Mouse (Mus musculus): ENCODE results near the gene Tln1. TPM values are rescaled to one million over a fixed set of nuclear protein-coding genes. Genes with fewer than 3 reads are reported as not detected.

The Tln1 gene
- polyA plus RNA-seq, 1 experiment from 2014 or later = 42.1 TPM

DNA sequence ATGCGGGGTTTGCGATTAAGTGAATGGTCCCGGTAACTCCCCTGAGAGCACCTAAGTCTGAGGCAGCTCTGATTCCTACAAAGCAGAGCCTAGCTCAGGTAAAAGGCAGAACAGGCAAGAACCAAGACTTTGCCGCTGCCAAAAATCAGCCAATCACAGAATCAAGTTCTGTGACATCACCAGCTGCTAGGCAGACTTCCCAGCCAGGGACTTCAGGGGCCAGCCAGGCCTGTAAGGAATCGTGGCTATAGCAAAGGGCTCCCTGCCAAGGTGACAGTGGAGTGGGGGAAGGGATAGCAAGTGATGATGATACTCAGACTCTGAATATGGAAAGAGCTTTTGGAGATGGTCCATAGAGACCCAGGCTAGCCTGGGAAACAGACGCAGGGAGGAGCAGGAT is 42.5 kb downstream of the Tln1 start:
- ATAC-seq (ENCODE audit: insufficient read depth, low FRiP score, low TSS enrichment) (peak; percentile 52; the same call in 1 of the 2 replicates), DNase-seq (ENCODE audit: low spot score) (peak; percentile 89)
- Histone ChIP-seq H3K36me3 (ENCODE audit: control insufficient read depth, insufficient read depth, low read length) (no peaks in the 10 kb centered on the region), H3K9ac (ENCODE audit: low read length) (no peak overlapping the region), H3K27me3 (ENCODE audit: control insufficient read depth, insufficient read depth, low read length) (peaks cover 33% of the 10 kb centered on the region), H3K4me3 (ENCODE audit: low read depth, low read length) (peak overlapping the region; percentile 10; the same call in 1 of the 2 replicates), H3K4me1 (ENCODE audit: control insufficient read depth, insufficient read depth, low read length) (no peaks in the 10 kb centered on the region; the same call in 1 of the 2 replicates), H3K9me3 (ENCODE audit: control insufficient read depth, low read length) (no peaks in the 10 kb centered on the region), H3K4me2 (ENCODE audit: low read depth) (peak overlapping the region; percentile 23; the same call in 1 of the 2 replicates), H3K27ac (ENCODE audit: low read depth, low read length) (no peak overlapping the region)
- WGBS = 12% methylated on average over 6 of the region's 6 CpGs

DNA sequence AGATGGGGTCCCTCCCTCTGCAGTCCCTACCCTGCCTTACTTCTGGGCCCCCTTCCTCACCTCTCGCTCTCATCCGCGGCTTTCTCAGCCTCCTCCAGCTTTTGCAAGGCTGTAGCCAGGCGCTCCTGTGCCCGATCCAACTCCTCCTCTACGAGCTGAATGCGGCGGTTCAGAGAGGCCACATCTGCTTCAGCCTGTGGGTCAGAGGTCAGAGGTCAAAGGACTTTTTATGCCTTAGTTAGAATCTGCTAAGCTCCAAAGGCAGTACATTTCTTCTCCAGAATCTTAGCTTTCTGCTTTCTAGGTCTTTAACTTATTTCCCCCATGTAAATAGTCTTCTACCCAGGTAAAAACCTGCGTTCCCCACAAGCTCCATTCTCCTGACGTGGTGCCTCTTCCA is 42.9 kb downstream of the Tln1 start:
- WGBS = 12% methylated on average over 10 of the region's 10 CpGs
- Histone ChIP-seq H3K36me3 (ENCODE audit: control insufficient read depth, insufficient read depth, low read length) (no peaks in the 10 kb centered on the region), H3K4me1 (ENCODE audit: control insufficient read depth, insufficient read depth, low read length) (no peaks in the 10 kb centered on the region; the same call in 1 of the 2 replicates), H3K9me3 (ENCODE audit: control insufficient read depth, low read length) (no peaks in the 10 kb centered on the region), H3K27me3 (ENCODE audit: control insufficient read depth, insufficient read depth, low read length) (peaks cover 29% of the 10 kb centered on the region), H3K4me2 (ENCODE audit: low read depth) (peak overlapping the region; percentile 23; the same call in 1 of the 2 replicates), H3K4me3 (ENCODE audit: low read depth, low read length) (peak overlapping the region; percentile 10; the same call in 1 of the 2 replicates), H3K9ac (ENCODE audit: low read length) (no peak overlapping the region), H3K27ac (ENCODE audit: low read depth, low read length) (no peak overlapping the region)
- DNase-seq (ENCODE audit: low spot score) = no peak
- no peak for ATAC-seq (ENCODE audit: insufficient read depth, low FRiP score, low TSS enrichment)

DNA sequence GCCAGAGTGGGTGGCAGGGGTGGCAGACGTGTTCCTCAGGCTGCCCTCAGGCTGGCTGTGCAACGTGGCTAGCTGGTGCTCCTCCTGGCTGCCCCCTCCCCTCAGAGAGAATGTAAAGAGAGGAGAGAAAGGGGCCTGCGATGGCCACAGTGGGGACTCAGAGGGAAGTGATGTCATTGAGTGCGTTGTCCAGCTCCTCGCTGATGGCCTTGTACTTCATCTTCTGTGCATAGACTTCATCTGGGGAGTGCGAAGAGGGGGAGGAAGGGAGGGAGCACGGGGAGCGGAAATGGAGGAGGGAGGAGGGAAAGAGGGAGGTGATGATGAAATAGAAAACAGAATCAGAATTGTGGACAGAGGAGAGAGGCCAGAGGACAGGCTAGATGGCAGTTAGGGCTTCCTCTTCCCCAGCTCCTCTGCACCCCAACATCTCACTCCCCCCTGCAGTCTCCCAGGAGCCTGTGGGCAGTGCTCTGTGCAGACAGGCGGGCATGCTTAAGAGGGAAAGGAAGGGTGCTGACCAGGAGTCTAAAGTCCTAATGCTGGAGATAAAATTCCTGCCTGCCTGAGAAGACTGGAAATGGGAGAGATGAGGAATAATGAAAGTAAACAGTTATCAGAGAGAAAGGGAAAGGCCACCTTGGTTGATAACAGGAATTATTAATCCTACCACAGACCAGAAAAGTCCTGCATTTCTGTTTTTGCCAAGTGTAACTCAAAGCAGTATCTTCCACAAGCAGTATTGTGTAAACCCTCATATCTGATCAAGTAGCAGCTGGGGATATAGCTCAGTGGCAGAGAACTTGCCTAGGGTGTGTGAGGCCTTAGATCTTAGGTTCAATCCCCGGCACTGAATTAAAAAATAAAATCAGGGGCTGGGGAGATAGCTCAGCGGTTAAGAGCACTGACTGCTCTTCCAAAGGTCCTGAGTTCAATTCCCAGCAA is 46.5 kb downstream of the Tln1 start:
- Histone ChIP-seq H3K4me1 (ENCODE audit: control insufficient read depth, insufficient read depth, low read length) (no peaks in the 10 kb centered on the region; the same call in 1 of the 2 replicates), H3K4me2 (ENCODE audit: low read depth) (no peak overlapping the region), H3K27ac (ENCODE audit: low read depth, low read length) (no peak overlapping the region), H3K4me3 (ENCODE audit: low read depth, low read length) (no peak overlapping the region), H3K27me3 (ENCODE audit: control insufficient read depth, insufficient read depth, low read length) (0 out of 2 replicates have a peak, but pooled peaks cover 4% of the 10 kb centered on the region), H3K9me3 (ENCODE audit: control insufficient read depth, low read length) (no peaks in the 10 kb centered on the region), H3K36me3 (ENCODE audit: control insufficient read depth, insufficient read depth, low read length) (no peaks in the 10 kb centered on the region), H3K9ac (ENCODE audit: low read length) (no peak overlapping the region)
- WGBS = 74% methylated on average over 11 of the region's 11 CpGs
- no peak for ATAC-seq (ENCODE audit: insufficient read depth, low FRiP score, low TSS enrichment)
- no peak for DNase-seq (ENCODE audit: low spot score)

DNA sequence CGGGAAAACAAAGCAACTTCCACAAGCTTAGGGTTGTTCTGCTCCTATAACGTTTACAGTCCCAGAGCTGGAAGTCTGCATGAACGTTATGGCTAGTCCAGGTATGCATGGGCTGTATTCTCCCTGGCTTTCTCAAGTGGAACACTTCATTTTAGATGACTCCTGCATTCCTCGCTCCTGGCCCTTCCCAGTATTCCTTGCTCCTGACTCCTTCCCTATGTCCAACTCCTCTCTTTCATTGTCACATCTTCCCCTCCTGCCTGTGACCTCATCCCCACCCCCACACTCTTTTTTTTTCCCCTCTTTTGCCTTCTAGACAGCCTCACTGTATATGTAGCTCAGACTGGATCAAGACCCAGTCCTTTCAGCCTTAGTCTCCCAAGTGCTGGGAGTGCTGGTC is 48.7 kb downstream of the Tln1 start:
- WGBS = 82% methylated on average over 4 of the region's 4 CpGs
- ATAC-seq (ENCODE audit: insufficient read depth, low FRiP score, low TSS enrichment) = no peak
- Histone ChIP-seq H3K4me2 (ENCODE audit: low read depth) (no peak overlapping the region), H3K4me1 (ENCODE audit: control insufficient read depth, insufficient read depth, low read length) (peaks cover 7% of the 10 kb centered on the region), H3K9me3 (ENCODE audit: control insufficient read depth, low read length) (no peaks in the 10 kb centered on the region), H3K27me3 (ENCODE audit: control insufficient read depth, insufficient read depth, low read length) (peaks cover 3% of the 10 kb centered on the region; the same call in 1 of the 2 replicates), H3K4me3 (ENCODE audit: low read depth, low read length) (no peak overlapping the region), H3K27ac (ENCODE audit: low read depth, low read length) (no peak overlapping the region), H3K36me3 (ENCODE audit: control insufficient read depth, insufficient read depth, low read length) (no peaks in the 10 kb centered on the region), H3K9ac (ENCODE audit: low read length) (no peak overlapping the region)
- no peak for DNase-seq (ENCODE audit: low spot score)

DNA sequence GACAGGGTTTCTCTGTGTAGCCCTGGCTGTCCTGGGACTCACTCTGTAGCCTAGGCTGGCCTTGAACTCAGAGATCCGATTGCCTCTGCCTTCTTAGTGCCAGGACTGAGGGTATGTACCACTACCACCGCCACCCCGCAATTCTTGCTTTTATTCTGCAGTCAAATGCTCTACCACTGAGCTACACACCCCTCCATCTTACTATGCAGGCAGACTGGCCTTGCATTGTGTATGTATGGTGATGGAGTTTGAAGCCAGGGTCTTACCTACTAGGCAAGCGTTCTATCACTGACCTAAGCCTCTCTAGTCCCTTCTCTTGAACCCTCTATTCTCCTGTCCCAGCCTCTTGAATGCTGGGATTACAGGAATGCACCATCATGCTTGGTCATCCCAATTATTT is 49.2 kb downstream of the Tln1 start:
- ATAC-seq (ENCODE audit: insufficient read depth, low FRiP score, low TSS enrichment) (no peak), DNase-seq (ENCODE audit: low spot score) (no peak)
- 87% methylated on average over 4 of the region's 4 CpGs for WGBS
- H3K9ac ChIP-seq (ENCODE audit: low read length) = no peak overlapping the region
- H3K4me2 ChIP-seq (ENCODE audit: low read depth) = no peak overlapping the region
- H3K4me3 ChIP-seq (ENCODE audit: low read depth, low read length) = no peak overlapping the region
- peaks cover 12% of the 10 kb centered on the region for H3K4me1 ChIP-seq (ENCODE audit: control insufficient read depth, insufficient read depth, low read length)
- peaks cover 4% of the 10 kb centered on the region; the same call in 1 of the 2 replicates for H3K27me3 ChIP-seq (ENCODE audit: control insufficient read depth, insufficient read depth, low read length)
- no peaks in the 10 kb centered on the region for H3K36me3 ChIP-seq (ENCODE audit: control insufficient read depth, insufficient read depth, low read length)
- H3K27ac ChIP-seq (ENCODE audit: low read depth, low read length) = no peak overlapping the region
- H3K9me3 ChIP-seq (ENCODE audit: control insufficient read depth, low read length) = no peaks in the 10 kb centered on the region

DNA sequence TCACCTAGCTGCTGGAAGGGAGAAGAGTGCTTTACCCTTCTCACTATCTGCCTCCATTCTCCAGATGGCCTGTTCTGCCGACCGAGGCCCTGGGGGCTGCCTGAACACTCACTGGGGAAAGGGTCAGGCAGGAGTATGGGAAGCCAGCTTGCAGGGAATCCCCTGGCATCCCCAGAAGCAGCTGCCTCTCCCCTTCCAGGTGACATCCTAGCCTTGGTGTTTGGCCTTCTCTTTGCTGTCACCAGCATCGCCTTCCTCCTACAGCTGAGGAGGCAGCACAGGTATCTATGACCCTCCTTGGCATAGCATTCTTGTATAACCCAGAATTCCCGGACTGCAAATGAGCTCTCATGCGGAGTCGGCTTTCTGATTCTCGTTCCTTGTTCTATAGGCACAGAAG is 49.8 kb downstream of the Tln1 start:
- Histone ChIP-seq H3K9me3 (ENCODE audit: control insufficient read depth, low read length) (no peaks in the 10 kb centered on the region), H3K27me3 (ENCODE audit: control insufficient read depth, insufficient read depth, low read length) (peaks cover 6% of the 10 kb centered on the region), H3K27ac (ENCODE audit: low read depth, low read length) (no peak overlapping the region), H3K36me3 (ENCODE audit: control insufficient read depth, insufficient read depth, low read length) (no peaks in the 10 kb centered on the region), H3K4me3 (ENCODE audit: low read depth, low read length) (no peak overlapping the region), H3K4me1 (ENCODE audit: control insufficient read depth, insufficient read depth, low read length) (peaks cover 14% of the 10 kb centered on the region), H3K9ac (ENCODE audit: low read length) (no peak overlapping the region), H3K4me2 (ENCODE audit: low read depth) (no peak overlapping the region)
- DNase-seq (ENCODE audit: low spot score) = no peak
- 69% methylated on average over 7 of the region's 7 CpGs for WGBS
- ATAC-seq (ENCODE audit: insufficient read depth, low FRiP score, low TSS enrichment) = no peak

DNA sequence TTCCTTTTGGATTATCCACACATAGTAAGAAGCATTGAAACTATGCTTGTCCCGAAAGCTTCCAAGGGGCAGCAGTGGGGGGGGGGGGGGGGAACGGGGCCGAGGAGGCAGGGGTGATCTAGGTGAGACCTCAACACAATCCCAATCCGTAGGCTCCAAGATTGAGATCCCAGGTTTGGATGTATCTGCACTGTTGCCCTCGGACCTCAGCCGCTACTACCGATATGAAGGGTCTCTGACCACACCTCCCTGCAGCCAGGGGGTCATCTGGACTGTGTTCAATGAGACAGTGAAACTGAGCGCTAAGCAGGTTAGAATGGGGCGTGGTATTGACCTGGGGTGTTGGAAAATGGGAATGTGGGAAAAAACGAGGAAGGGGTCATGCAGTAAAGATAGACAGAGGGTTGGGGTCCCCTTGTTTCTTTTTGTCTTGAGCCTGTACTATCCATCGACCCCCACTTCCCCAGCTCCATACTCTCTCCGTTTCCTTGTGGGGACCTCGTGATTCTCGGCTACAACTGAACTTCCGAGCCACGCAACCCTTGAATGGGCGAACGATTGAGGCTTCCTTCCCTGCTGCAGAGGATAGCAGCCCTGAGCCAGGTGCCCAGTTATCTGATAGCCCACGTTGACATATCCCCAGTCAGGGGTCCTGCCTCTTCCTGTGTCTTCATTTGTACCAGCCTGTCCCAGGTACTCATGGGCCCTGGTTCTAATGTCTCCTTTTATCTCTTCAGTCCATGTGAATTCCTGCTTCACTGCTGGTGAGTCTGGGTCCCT is 50.6 kb downstream of the Tln1 start:
- Histone ChIP-seq H3K27me3 (ENCODE audit: control insufficient read depth, insufficient read depth, low read length) (peaks cover 12% of the 10 kb centered on the region), H3K36me3 (ENCODE audit: control insufficient read depth, insufficient read depth, low read length) (no peaks in the 10 kb centered on the region), H3K9me3 (ENCODE audit: control insufficient read depth, low read length) (no peaks in the 10 kb centered on the region), H3K4me1 (ENCODE audit: control insufficient read depth, insufficient read depth, low read length) (peaks cover 14% of the 10 kb centered on the region), H3K27ac (ENCODE audit: low read depth, low read length) (no peak overlapping the region), H3K4me3 (ENCODE audit: low read depth, low read length) (no peak overlapping the region), H3K9ac (ENCODE audit: low read length) (no peak overlapping the region), H3K4me2 (ENCODE audit: low read depth) (no peak overlapping the region)
- no peak for DNase-seq (ENCODE audit: low spot score)
- 78% methylated on average over 19 of the region's 19 CpGs for whole genome bisulfite sequencing
- ATAC-seq (ENCODE audit: insufficient read depth, low FRiP score, low TSS enrichment) = no peak

DNA sequence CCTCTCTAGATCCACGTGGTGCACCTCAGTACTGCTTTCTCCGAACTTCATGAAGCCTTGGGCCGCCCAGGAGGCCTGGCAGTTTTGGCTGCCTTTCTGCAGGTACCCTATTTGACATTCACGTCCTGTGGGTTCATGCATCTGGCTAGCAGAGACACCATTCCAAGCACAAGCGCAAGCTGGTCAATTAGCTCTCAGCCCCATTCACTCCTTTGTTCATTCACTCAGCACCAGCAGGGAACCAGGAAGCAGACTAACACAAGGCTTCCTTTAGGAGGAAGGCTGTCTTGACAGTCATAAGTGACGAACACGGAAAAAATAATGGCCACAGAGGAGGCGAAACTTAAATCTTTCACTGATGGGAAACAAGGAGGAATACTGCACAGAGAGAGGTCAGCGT is 53.4 kb downstream of the Tln1 start:
- no peaks in the 10 kb centered on the region for H3K36me3 ChIP-seq (ENCODE audit: control insufficient read depth, insufficient read depth, low read length)
- no peak overlapping the region for H3K4me3 ChIP-seq (ENCODE audit: low read depth, low read length)
- H3K4me1 ChIP-seq (ENCODE audit: control insufficient read depth, insufficient read depth, low read length) = peaks cover 14% of the 10 kb centered on the region
- no peak overlapping the region for H3K9ac ChIP-seq (ENCODE audit: low read length)
- peaks cover 12% of the 10 kb centered on the region for H3K27me3 ChIP-seq (ENCODE audit: control insufficient read depth, insufficient read depth, low read length)
- H3K9me3 ChIP-seq (ENCODE audit: control insufficient read depth, low read length) = no peaks in the 10 kb centered on the region
- DNase-seq (ENCODE audit: low spot score) (no peak), ATAC-seq (ENCODE audit: insufficient read depth, low FRiP score, low TSS enrichment) (no peak)
- WGBS = 26% methylated on average over 9 of the region's 9 CpGs
- peak overlapping the region; percentile 55 for H3K4me2 ChIP-seq (ENCODE audit: low read depth)
- no peak overlapping the region for H3K27ac ChIP-seq (ENCODE audit: low read depth, low read length)
